Mouse (Mus musculus) small intestine, adult 10 weeks (tissue): Measurements from ENCODE around the gene Parp9. TPM values are rescaled to one million over a fixed set of nuclear protein-coding genes. Genes with fewer than 3 reads are reported as not detected.

ENCODE experiments used
- polyA plus RNA-seq: library from polyadenylated mRNA; stranded (reverse); fragments of 350-450 nt; fragmentation: Illumina TruSeq; extraction: RNeasy Lipid Tissue Mini Kit (QIAGEN cat#74804); gene quantifications from one replicate; pipeline ENCODE4 v1.2.3, GENCODE M21; 2014; ENCODE audit warnings: low replicate concordance

Parp9 gene
- 140 TPM for polyA plus RNA-seq

DNA sequence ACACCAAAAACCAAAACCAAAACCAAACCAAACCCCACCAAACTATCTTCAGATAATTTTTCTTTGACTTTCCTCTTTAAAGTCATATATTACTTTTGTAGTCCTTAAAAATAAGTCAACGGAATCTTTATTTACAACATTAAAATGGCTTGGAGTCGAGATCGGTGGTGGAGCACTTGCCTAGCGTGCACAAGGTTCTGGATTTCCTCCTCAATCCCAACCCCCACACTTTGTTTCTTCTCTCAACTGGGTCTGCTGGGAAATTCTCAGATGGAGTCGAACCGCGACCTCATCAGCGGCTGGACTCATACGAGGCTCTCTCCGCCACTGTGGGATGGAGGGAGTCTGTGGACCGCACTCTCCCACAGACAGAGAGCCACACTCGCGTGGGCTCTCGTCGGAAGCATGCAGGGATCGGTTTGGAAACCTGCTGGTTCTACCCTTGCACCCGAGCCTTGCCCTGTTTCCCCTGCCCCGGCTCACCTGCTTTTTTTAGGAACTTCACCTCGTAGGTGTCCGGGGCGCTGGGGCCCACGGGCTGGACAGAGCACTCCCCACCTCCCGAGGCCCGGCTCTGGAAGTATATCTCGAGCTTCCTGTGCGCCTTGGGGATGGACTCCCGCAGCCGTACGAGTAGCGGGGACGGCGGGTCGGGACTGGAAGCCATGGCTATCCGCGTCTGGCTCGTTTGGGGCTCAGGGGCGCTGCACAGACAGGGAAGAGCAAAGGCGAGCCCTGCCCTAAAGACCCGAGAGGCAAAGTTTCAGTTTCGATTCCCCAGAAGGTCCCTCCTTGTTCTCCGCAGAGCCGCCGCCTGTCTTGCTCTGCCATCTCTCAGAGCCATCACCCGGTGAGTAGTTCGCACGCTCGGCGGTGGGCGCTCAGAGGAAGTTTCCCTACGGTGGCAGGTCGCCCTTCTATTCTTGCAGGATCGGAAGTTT is at the start of gene Parp9, which contains the start of gene Dtx3l:
Parp9 (plus strand) TSS at position 260 of the 941 bp plus-strand sequence.
Dtx3l (minus strand) TSS at position 941 of the 941 bp plus-strand sequence.

DNA sequence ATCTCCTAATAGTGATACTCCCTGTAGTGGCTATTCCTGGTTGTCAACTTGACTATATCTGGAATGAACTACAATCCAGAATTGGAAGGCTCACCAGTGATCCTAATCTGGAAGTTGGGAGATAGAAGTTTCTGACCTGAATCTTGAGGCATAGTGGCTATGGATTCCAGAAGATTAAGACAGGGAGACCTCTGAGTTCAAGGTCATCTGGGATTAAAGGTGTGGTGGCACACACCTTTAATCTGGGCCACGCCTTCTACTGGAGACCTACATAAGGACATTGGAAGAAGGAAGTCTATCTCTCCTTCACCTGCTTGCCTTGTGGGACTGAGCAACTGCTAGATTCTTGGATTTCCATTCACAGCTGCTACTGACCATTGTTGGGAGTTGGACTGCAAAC is 40.2 kb downstream of the Parp9 start, which contains the start of gene Kpna1:
Kpna1 (plus strand) TSS at position 301 of the 400 bp plus-strand sequence.

Other genes with a start within 250 kb of the Parp9 start
- gene Dirc2, start 169.1 kb upstream of the Parp9 start, polyA plus RNA-seq: 22.5 TPM
- 4.7 TPM for gene Hspbap1, start 168.1 kb upstream of the Parp9 start, polyA plus RNA-seq
- 99.8 TPM for gene Parp14, start 66.9 kb upstream of the Parp9 start, polyA plus RNA-seq
- 101 TPM for gene Dtx3l, start 681 bp downstream of the Parp9 start, polyA plus RNA-seq
- gene Kpna1, start 40.3 kb downstream of the Parp9 start, polyA plus RNA-seq: 86.5 TPM
- 6.1 TPM for gene Wdr5b, start 102.7 kb downstream of the Parp9 start, polyA plus RNA-seq
- 65.7 TPM for gene Fam162a, start 133.1 kb downstream of the Parp9 start, polyA plus RNA-seq
- 234 TPM for gene Ccdc58, start 133.2 kb downstream of the Parp9 start, polyA plus RNA-seq
- not detected for gene Csta1, start 192.8 kb downstream of the Parp9 start, polyA plus RNA-seq
- gene Stfa2l1, start 218.3 kb downstream of the Parp9 start, polyA plus RNA-seq: not detected
- gene Gm5483, start 245.7 kb downstream of the Parp9 start, polyA plus RNA-seq: not detected